Mouse (Mus musculus) heart, embryonic 14.5 days (tissue): ENCODE measurements around the gene Cpne5. TPM values are rescaled to one million over a fixed set of nuclear protein-coding genes. Genes with fewer than 3 reads are reported as not detected.

ENCODE experiments used
- ATAC-seq: fragments of 200-750 bp; cut with Nextera tagmentation; 2 replicates; pipeline ENCODE4 v1.8.0; 2017; ENCODE audit warnings: low read depth, moderate TSS enrichment; ENCODE audit not compliant: insufficient number of reproducible peaks, insufficient read depth, low FRiP score
- H3K27ac ChIP-seq, 2 experiments: fragments of 200-500 bp in 1 of 2; fragments of 300-500 bp in 1 of 2; sonication (generic) in 1 of 2; replicated peaks in 1 of 2; 2 replicates each; pipeline ENCODE4 v1.5.1; 2012 to 2014; ENCODE audit warnings: low read depth in 2 of 2, low read length in 2 of 2, control low read depth in 1 of 2, mild to moderate bottlenecking in 1 of 2, mixed read lengths in 1 of 2; ENCODE audit not compliant: control insufficient read depth in 1 of 2, insufficient read depth in 1 of 2
- H3K27me3 ChIP-seq: fragments of 300-500 bp; sonication (generic); 2 replicates; pipeline ENCODE4 v1.6.1; 2014; ENCODE audit warnings: mild to moderate bottlenecking, low read length, control low read depth; ENCODE audit not compliant: control insufficient read depth, insufficient read depth
- H3K36me3 ChIP-seq: fragments of 300-500 bp; sonication (generic); 2 replicates; pipeline ENCODE4 v1.6.1; 2014; ENCODE audit warnings: mild to moderate bottlenecking, control low read depth, low read length, mixed read lengths; ENCODE audit not compliant: control insufficient read depth, insufficient read depth
- H3K4me1 ChIP-seq, 2 experiments: fragments of 200-500 bp in 1 of 2; fragments of 300-500 bp in 1 of 2; sonication (generic) in 1 of 2; 2 replicates each; pipeline ENCODE4 v1.6.1; 2012 to 2014; ENCODE audit warnings: low read length in 2 of 2, control low read depth in 1 of 2, mixed read lengths in 1 of 2; ENCODE audit not compliant: control insufficient read depth in 2 of 2, insufficient read depth in 2 of 2
- H3K4me2 ChIP-seq: fragments of 300-500 bp; sonication (generic); 2 replicates; pipeline ENCODE4 v1.6.1; 2014; ENCODE audit warnings: mild to moderate bottlenecking, low read length
- H3K4me3 ChIP-seq, 2 experiments: fragments of 200-500 bp in 1 of 2; fragments of 300-500 bp in 1 of 2; sonication (generic) in 1 of 2; 2 replicates each; pipeline ENCODE4 v1.5.1; 2012 to 2014; ENCODE audit warnings: low read length in 2 of 2, mild to moderate bottlenecking in 2 of 2, control low read depth in 1 of 2, low read depth in 1 of 2, moderate library complexity in 1 of 2; ENCODE audit not compliant: control insufficient read depth in 1 of 2, insufficient read depth in 1 of 2
- H3K9ac ChIP-seq: fragments of 300-500 bp; sonication (generic); 2 replicates; pipeline ENCODE4 v1.6.1; 2014; ENCODE audit warnings: mild to moderate bottlenecking, low read length
- H3K9me3 ChIP-seq: fragments of 300-500 bp; sonication (generic); 2 replicates; pipeline ENCODE4 v1.6.1; 2016; ENCODE audit warnings: low read length, control low read depth; ENCODE audit not compliant: control insufficient read depth
- WGBS: fragments of 180-500 bp; shearing (Covaris S2); extraction: QIAGEN DNeasy Blood & Tissue Kit; methylation state at CpG from one replicate; pipeline ENCODE4 v1.1.7; 2014; 5-methylcytosine and 5-hydroxymethylcytosine counted together
- polyA plus RNA-seq: library from polyadenylated mRNA; unstranded; fragments of >200 nt; fragmentation: Nextera tagmentation; extraction: Ambion mirVana; gene quantifications from 2 replicates; pipeline ENCODE4 v1.2.1, GENCODE M21; 2014

Cpne5 gene
- polyA plus RNA-seq, 1 experiment from 2014 or later, result 28.8 TPM

DNA sequence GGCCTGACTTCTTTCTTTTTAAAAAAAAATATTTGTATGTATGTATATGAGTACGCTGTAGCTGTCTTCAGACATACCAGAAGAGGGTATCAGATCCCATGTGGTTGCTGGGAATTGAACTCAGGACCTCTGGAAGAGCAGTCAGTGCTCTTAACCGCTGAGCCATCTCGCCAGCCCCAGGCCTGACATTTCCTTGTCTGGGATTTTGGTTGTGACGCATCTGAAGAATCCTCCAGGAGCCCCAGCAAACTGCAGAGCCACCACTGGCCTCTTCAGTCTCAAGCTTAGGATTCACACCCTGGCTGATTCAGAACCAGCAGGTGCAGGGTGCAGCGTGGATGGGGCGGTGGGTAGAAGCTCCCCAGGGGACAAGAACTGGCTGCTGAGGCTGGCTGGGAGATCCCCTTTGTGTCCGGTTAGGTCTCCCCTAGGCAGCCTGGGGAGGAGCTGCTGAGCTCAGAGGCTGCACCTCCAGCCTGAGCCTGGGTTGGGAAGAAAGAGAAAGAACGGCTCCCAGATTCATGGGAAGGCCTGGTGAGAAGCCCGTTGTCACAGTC, 59.4 kb downstream of the Cpne5 start:
- Histone ChIP-seq H3K27ac (peak overlapping the region in 1 of 2 experiments; percentile 44; a peak in 2 of 4 replicates), H3K4me3 (no peak overlapping the region), H3K36me3 (no peaks in the 10 kb centered on the region), H3K9ac (no peak overlapping the region), H3K9me3 (no peaks in the 10 kb centered on the region), H3K4me2 (no peak overlapping the region), H3K27me3 (no peaks in the 10 kb centered on the region), H3K4me1 (peaks cover 19 to 26% of the 10 kb centered on the region in 2 experiments)
- 73% methylated on average over 9 of the region's 9 CpGs for WGBS
- ATAC-seq, result no peak

DNA sequence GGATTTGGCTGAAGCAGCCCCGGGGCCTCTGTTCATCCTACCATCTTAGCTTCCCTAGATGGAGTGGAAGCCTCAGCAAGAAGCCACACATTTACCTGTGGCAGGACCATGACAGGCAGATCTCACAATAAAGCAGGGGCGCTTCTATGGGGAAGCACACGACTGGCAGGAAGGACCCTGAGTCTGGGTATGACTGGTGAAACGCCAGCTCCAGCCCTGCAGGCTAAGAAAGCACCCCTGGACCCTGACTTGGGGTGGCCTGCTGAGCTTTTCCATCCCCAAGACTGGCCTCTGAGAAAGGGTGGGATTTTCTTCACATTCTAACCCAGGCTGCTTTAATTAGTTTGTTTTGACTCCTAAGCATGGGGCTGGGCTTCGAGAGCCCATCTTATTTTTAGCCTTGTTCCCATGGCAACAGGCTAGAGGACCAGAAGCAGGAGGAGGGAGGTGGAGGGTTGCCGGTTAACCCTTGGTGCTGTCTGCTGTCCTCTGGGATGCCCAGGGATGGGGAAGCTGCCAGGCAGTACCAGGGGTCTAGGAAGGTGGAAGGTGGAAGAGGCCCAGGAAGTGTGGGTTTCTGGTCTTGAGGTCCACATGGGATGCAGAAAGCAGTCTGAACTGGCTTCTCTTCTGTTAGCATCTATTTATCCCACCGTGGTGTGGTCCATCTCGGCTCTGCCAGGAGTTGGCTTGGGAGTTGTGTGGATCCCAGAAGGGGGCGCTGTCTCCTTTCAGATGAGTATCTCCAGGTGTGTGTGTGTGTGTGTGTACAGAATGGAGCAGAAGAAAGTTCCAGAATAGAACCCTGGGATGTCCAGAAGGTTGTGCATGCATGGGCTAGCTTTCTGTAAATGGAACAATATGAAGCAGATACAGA, 61.3 kb downstream of the Cpne5 start:
- peak; percentile 53; the same call in 1 of the 2 replicates for ATAC-seq
- H3K27ac ChIP-seq, result peak overlapping the region in 1 of 2 experiments; percentile 26; a peak in 1 of 4 replicates
- peak overlapping the region; percentile 29 for H3K4me2 ChIP-seq

DNA sequence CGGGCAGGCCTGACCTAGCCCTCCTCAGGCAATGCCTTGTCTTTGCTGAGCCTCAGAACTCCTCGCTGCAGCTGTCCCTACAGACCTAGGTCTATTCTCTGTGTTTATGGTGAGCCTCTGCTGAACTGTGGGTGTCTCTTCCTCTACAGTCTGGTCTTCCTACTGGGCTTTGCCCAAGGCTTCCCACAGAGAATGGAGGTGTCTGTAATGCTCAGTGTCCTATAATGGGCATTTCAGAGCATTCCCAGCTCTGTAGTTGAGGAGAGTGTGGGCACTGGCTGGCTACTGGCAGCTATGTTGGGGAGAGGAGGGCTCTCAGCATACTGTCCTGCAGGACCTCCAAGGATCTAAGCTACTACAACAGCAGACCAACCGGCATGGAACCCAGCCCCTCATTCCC, 62.3 kb downstream of the Cpne5 start:
- H3K4me1 ChIP-seq, result peaks cover 19 to 31% of the 10 kb centered on the region in 2 experiments

More for the DNA sequence above, 61.3 kb downstream of the Cpne5 start:
- H3K4me1 ChIP-seq, result peaks cover 19 to 31% of the 10 kb centered on the region in 2 experiments
- 21% methylated on average over 9 of the region's 9 CpGs for WGBS
- no peaks in the 10 kb centered on the region for H3K27me3 ChIP-seq
- peak overlapping the region; percentile 10; the same call in 1 of the 2 replicates for H3K9ac ChIP-seq
- H3K4me3 ChIP-seq, result no peak overlapping the region
- H3K9me3 ChIP-seq, result no peaks in the 10 kb centered on the region
- H3K36me3 ChIP-seq, result no peaks in the 10 kb centered on the region

DNA sequence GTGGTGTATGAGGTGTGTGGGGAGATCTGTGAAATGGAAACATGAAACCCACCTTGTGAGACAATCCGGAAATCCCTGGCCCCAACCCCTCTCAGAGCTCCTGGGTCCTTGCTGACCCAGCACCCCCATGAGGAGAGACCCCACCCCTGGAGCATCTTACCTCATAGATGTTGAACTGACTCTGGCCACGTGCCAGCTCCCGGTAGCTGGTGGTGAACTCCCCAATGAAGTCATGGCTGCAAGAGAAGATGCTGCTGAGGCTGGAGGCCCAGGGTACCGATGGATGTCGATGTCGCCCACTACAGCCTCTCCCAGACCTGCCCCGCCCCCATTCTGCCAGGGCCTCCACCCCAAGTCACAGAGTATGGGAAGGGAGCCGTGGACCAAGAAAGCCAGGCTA, 64.8 kb downstream of the Cpne5 start:
- H3K36me3 ChIP-seq, result no peaks in the 10 kb centered on the region
- no peak overlapping the region for H3K4me3 ChIP-seq
- no peak overlapping the region for H3K9ac ChIP-seq
- WGBS, result 63% methylated on average over 8 of the region's 8 CpGs
- peaks cover 16 to 22% of the 10 kb centered on the region in 2 experiments for H3K4me1 ChIP-seq
- H3K4me2 ChIP-seq, result no peak overlapping the region
- no peak for ATAC-seq
- H3K9me3 ChIP-seq, result no peaks in the 10 kb centered on the region
- no peak overlapping the region for H3K27ac ChIP-seq
- no peaks in the 10 kb centered on the region for H3K27me3 ChIP-seq

More for the DNA sequence above, 62.3 kb downstream of the Cpne5 start:
- H3K27me3 ChIP-seq, result no peaks in the 10 kb centered on the region
- 0 out of 4 replicates have a peak overlapping the region, but pooled peaks have one; percentile 12 to 33 for H3K27ac ChIP-seq
- no peak overlapping the region for H3K4me3 ChIP-seq
- no peaks in the 10 kb centered on the region for H3K9me3 ChIP-seq
- no peak for ATAC-seq
- H3K4me2 ChIP-seq, result no peak overlapping the region
- H3K36me3 ChIP-seq, result no peaks in the 10 kb centered on the region
- WGBS, result 48% methylated on average over 3 of the region's 3 CpGs
- no peak overlapping the region for H3K9ac ChIP-seq

DNA sequence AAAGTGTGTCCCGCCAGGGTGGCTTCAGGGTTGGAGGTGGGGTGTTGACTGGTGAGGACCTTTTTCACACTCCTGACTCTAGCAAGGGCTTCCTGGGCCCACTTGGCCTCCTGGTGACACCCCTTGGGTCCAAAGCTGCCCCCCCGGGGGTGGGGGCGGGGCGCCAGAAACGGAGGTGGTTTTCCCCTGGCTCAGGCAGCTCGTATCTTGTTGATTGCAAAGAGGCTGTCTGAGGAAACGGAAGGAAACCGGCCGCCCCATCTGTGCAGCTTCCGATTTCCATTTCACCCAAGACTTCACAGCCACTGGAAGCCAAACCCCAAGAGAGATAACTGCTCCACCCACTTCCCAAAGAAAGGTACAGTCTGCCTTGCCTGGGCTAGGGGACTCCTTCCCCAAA, 65.9 kb downstream of the Cpne5 start:
- Histone ChIP-seq H3K27ac (no peak overlapping the region), H3K9me3 (no peaks in the 10 kb centered on the region), H3K4me3 (no peak overlapping the region), H3K9ac (0 out of 2 replicates have a peak overlapping the region, but pooled peaks have one; percentile 11), H3K27me3 (no peaks in the 10 kb centered on the region), H3K4me1 (peaks cover 16 to 22% of the 10 kb centered on the region in 2 experiments), H3K4me2 (no peak overlapping the region), H3K36me3 (no peaks in the 10 kb centered on the region)
- no peak for ATAC-seq
- 26% methylated on average over 10 of the region's 10 CpGs for WGBS

DNA sequence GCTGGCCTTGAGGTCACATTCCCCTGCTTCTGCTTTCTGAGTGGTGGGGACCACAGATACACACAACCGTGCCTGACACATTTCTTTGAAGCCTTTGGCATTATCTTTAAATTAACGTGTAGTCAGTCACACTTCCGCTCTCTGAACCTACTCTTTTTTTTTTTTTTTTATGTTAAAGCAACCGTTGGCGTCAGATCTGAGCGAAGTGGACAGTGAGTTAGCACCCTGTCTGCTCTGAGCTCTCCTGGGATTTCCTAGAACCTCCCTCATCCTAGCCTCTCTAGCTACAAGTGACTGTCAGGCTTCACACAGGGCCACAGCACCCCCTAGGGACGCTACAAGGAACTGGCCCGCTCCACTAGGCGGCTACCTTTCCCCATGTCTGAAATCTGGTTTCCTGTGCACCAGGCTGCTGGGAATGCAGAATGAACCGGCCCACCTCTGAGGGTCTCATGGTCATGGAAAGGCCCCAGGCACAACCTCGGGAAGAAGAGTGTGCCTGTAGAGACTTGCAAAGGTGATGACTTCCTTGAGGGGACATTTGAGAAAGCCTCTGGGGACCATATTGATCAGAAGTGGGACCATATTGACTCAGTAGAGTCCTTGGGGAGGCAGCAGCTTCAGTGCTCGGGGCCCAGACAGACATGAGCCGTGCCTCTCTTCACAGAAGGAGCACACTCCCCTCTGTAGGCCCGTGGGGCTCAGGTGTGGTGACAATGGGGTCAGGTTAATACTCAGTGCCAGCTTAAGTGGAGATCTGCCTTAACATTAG, 66.8 kb downstream of the Cpne5 start:
- Histone ChIP-seq H3K9me3 (no peaks in the 10 kb centered on the region), H3K4me2 (no peak overlapping the region), H3K4me3 (no peak overlapping the region), H3K27ac (no peak overlapping the region), H3K27me3 (no peaks in the 10 kb centered on the region), H3K36me3 (no peaks in the 10 kb centered on the region), H3K9ac (no peak overlapping the region), H3K4me1 (peaks cover 10 to 19% of the 10 kb centered on the region in 2 experiments; a peak in 3 of 4 replicates)
- 19% methylated on average over 14 of the region's 14 CpGs for WGBS
- no peak for ATAC-seq

DNA sequence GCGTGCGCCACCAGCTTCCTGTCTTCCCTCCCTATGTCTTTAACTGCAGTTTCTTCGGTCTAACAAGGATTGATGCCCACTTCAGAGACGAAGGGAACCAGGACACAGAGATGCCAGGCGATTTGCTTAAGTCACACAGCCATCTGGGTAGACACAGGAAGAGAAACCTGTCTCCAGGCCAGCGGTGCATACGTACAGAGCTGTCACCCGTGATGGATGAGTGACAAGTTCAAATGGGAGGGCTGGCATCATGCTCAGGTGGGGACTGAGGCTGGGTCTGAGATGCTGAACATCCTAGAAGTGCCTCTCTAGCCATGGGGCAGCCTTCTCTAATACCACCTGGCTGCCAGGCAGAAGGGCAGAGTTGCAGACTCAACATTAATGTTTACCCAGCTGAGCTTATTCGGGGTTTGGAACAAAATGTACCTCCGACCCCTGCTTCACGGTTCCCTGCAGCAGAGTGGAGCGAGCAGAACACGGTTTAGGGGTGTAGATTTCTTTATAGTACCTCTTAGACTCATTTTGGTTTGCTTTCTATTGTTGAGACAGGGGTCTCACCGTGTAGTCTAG, 67.5 kb downstream of the Cpne5 start:
- H3K9ac ChIP-seq, result no peak overlapping the region
- no peak overlapping the region for H3K27ac ChIP-seq
- H3K27me3 ChIP-seq, result no peaks in the 10 kb centered on the region
- no peaks in the 10 kb centered on the region for H3K36me3 ChIP-seq
- no peak overlapping the region for H3K4me3 ChIP-seq
- H3K9me3 ChIP-seq, result no peaks in the 10 kb centered on the region
- 75% methylated on average over 14 of the region's 14 CpGs for WGBS
- H3K4me2 ChIP-seq, result no peak overlapping the region
- H3K4me1 ChIP-seq, result peaks cover 10 to 19% of the 10 kb centered on the region in 2 experiments; a peak in 3 of 4 replicates
- ATAC-seq, result no peak
